Comparison of ENCODE assay signal across 14 mouse cellular contexts in the genomic region with DNA sequence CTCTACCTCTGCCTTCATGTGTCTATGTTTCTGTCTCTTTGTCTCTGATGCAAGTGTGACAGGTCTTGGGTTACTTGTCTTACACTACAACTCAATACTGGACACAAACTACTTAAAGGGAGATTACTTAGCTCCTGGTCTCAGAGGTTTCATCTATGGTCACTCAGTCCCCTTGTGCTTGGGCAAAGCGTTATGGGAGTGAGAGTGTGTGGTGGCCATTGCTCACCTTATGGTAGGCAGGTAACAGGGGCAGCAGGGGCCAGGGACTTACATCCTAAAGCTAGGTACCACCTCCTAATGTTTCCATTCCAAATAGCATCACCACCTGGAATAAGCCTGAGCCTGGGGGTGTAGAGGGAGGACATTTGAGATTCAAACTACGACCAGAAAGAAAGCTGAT. TPM values are rescaled to one million over a fixed set of nuclear protein-coding genes. Genes with fewer than 3 reads are reported as not detected.
DNase-seq lines count a peak whose midpoint lies in the region; ATAC-seq and TF ChIP-seq lines count a peak whose summit lies in the region.
"Had no signal": no experiment of that assay in that cellular context is flagged by ENCODE, and none has a peak within 500 bp of the region (broad histone marks: within the 10 kb centered on the region; RNA-seq: fewer than 3 reads in every experiment).

No protein-coding gene starts in this region.

- no peak for ATAC-seq in kidney, embryonic 16.5 days (ENCODE audit: low FRiP score, low TSS enrichment)
- ATAC-seq in limb, embryonic 15.5 days (ENCODE audit: insufficient number of reproducible peaks, low FRiP score, low TSS enrichment, low read depth), result 0 out of 2 replicates have a peak, but pooled peaks have one; percentile 1
- ATAC-seq in forebrain, embryonic 11.5 days (replicated peaks; ENCODE audit: low FRiP score), result no peak

- no peak overlapping the region for H3K4me3 ChIP-seq in heart, adult 2 months
- H3K4me3 ChIP-seq in kidney, embryonic 16.5 days (ENCODE audit: low read length), result no peak overlapping the region
- H3K4me3 ChIP-seq in brown adipose tissue, adult 24 weeks (ENCODE audit: insufficient read depth, low read depth, low read length), result no peak overlapping the region
- no peak overlapping the region for H3K4me3 ChIP-seq in limb, embryonic 15.5 days
- H3K4me3 ChIP-seq in forebrain, embryonic 11.5 days (ENCODE audit: low read depth, low read length), result no peak overlapping the region
- H3K4me3 ChIP-seq: hindbrain, embryonic 13.5 days had no signal

- no peak overlapping the region for H3K4me2 ChIP-seq in kidney, embryonic 16.5 days (replicated peaks; ENCODE audit: low read depth, low read length)
- H3K4me2 ChIP-seq in limb, embryonic 15.5 days, result no peak overlapping the region
- H3K4me2 ChIP-seq in forebrain, embryonic 11.5 days (ENCODE audit: low read depth, low read length, severe bottlenecking), result no peak overlapping the region
- H3K4me2 ChIP-seq: hindbrain, embryonic 13.5 days had no signal

- TF ChIP-seq POLR2A in heart, adult 2 months (IDR thresholded peaks at IDR 0.05; ENCODE audit: insufficient read depth, low read depth, low read length), result no peak

- TF ChIP-seq EP300 in heart, adult 2 months (IDR thresholded peaks at IDR 0.05; ENCODE audit: insufficient read depth, low read depth, low read length), result no peak

- TF ChIP-seq CTCF in heart, adult 2 months (IDR thresholded peaks at IDR 0.05), result no peak

- no peak overlapping the region for H3K9ac ChIP-seq in heart, adult 2 months (ENCODE audit: low read depth, low read length)
- no peak overlapping the region for H3K9ac ChIP-seq in kidney, embryonic 16.5 days (replicated peaks; ENCODE audit: low read length)
- no peak overlapping the region for H3K9ac ChIP-seq in limb, embryonic 15.5 days
- H3K9ac ChIP-seq in forebrain, embryonic 11.5 days (ENCODE audit: low read length), result no peak overlapping the region
- H3K9ac ChIP-seq: hindbrain, embryonic 13.5 days had no signal

- H3K9me3 ChIP-seq in kidney, embryonic 16.5 days (ENCODE audit: low read length), result no peaks in the 10 kb centered on the region
- no peaks in the 10 kb centered on the region for H3K9me3 ChIP-seq in limb, embryonic 15.5 days
- no peaks in the 10 kb centered on the region for H3K9me3 ChIP-seq in forebrain, embryonic 11.5 days (ENCODE audit: control insufficient read depth, low read length)
- H3K9me3 ChIP-seq: hindbrain, embryonic 13.5 days had no signal

- no peaks in the 10 kb centered on the region for H3K79me2 ChIP-seq in heart, adult 2 months (replicated peaks; ENCODE audit: control insufficient read depth, insufficient read depth, low read length)

- H3K4me1 ChIP-seq in heart, adult 2 months (ENCODE audit: control insufficient read depth, insufficient read depth, low read length), result peaks cover 19% of the 10 kb centered on the region
- peaks cover 23% of the 10 kb centered on the region for H3K4me1 ChIP-seq in kidney, embryonic 16.5 days (ENCODE audit: insufficient read depth, low read length)
- peaks cover 17% of the 10 kb centered on the region for H3K4me1 ChIP-seq in brown adipose tissue, adult 24 weeks (ENCODE audit: control insufficient read depth, insufficient read depth, insufficient read length, low read length)
- H3K4me1 ChIP-seq in limb, embryonic 15.5 days, result peaks cover 33% of the 10 kb centered on the region
- no peaks in the 10 kb centered on the region for H3K4me1 ChIP-seq in forebrain, embryonic 11.5 days (replicated peaks; ENCODE audit: control insufficient read depth, insufficient read depth, low read length)

- no peaks in the 10 kb centered on the region for H3K36me3 ChIP-seq in heart, adult 2 months (ENCODE audit: control insufficient read depth, insufficient read depth, low read length)
- no peaks in the 10 kb centered on the region for H3K36me3 ChIP-seq in kidney, embryonic 16.5 days (ENCODE audit: insufficient read depth, low read length)
- no peaks in the 10 kb centered on the region for H3K36me3 ChIP-seq in limb, embryonic 15.5 days
- H3K36me3 ChIP-seq in forebrain, embryonic 11.5 days (ENCODE audit: control insufficient read depth, insufficient read depth, low read length), result no peaks in the 10 kb centered on the region
- H3K36me3 ChIP-seq: G1E; hindbrain, embryonic 13.5 days had no signal

- no peak for DNase-seq in heart, adult 2 months
- DNase-seq in heart, adult 9 months (ENCODE audit: low spot score in 2 of 2), result no peak
- no peak for DNase-seq in kidney, adult 11 months
- no peak for DNase-seq in cerebellum, postnatal 14 days
- DNase-seq in forebrain, embryonic 11.5 days (ENCODE audit: low spot score), result no peak
- DNase-seq: B cell, adult 2 months; cerebellum, adult 11-12 months; embryo, embryonic 11 days had no signal

- intact Hi-C loops in heart, adult 2 months (cut with DNase I), result no loop called here

- no peaks in the 10 kb centered on the region for H3K27me3 ChIP-seq in heart, adult 2 months (ENCODE audit: control insufficient read depth, insufficient read depth, low read length)
- no peaks in the 10 kb centered on the region for H3K27me3 ChIP-seq in kidney, embryonic 16.5 days (ENCODE audit: insufficient read depth, low read length)
- no peaks in the 10 kb centered on the region for H3K27me3 ChIP-seq in limb, embryonic 15.5 days
- no peaks in the 10 kb centered on the region for H3K27me3 ChIP-seq in forebrain, embryonic 11.5 days (ENCODE audit: control insufficient read depth, insufficient read depth, low read length)
- H3K27me3 ChIP-seq: hindbrain, embryonic 13.5 days had no signal

- 71% methylated on average over 2 of the region's 2 CpGs for WGBS in heart, adult 2 months
- WGBS in kidney, embryonic 16.5 days, result 75% methylated on average over 2 of the region's 2 CpGs
- WGBS in limb, embryonic 15.5 days, result 62% methylated on average over 2 of the region's 2 CpGs
- 67% methylated on average over 2 of the region's 2 CpGs for WGBS in forebrain, embryonic 11.5 days

- H3K27ac ChIP-seq in heart, adult 2 months, result peak overlapping the region; percentile 15; the same call in 1 of the 2 replicates
- peak overlapping the region; percentile 82 for H3K27ac ChIP-seq in kidney, embryonic 16.5 days (ENCODE audit: low read length)
- H3K27ac ChIP-seq in brown adipose tissue, adult 24 weeks (replicated peaks; ENCODE audit: low read depth, low read length), result peak overlapping the region; percentile 23
- H3K27ac ChIP-seq in limb, embryonic 15.5 days, result peak overlapping the region; percentile 84
- no peak overlapping the region for H3K27ac ChIP-seq in forebrain, embryonic 11.5 days (ENCODE audit: low read depth, low read length)
- H3K27ac ChIP-seq: hindbrain, embryonic 13.5 days had no signal

RNA-seq across cellular contexts. Expression of a gene that starts 39.8 kb away (rescaled TPM):
- total RNA-seq in heart, adult 2 months (2021), result 1 to 10 TPM; 9.3 to 9.8 TPM
- polyA plus RNA-seq in heart, adult 2 months (2012; rRNA removed), result 12.9 and 13.1 TPM in 2 replicates
- polyA plus RNA-seq in kidney, embryonic 16.5 days (2015; fragmentation: Nextera tagmentation; extraction: Ambion mirVana), result 255 and 257 TPM in 2 replicates
- polyA plus RNA-seq in brown adipose tissue, adult 24 weeks (2012; ENCODE audit: insufficient read depth, insufficient read length, missing spikeins), result 8.5 and 11.3 TPM in 2 replicates
- polyA plus RNA-seq in limb, embryonic 15.5 days (2015; fragmentation: Nextera tagmentation; extraction: Ambion mirVana), result 93.5 and 100.0 TPM in 2 replicates
- 79.0 and 86.7 TPM in 2 replicates for polyA plus RNA-seq in forebrain, embryonic 11.5 days (2014; fragmentation: Nextera tagmentation; extraction: Ambion mirVana)
- total RNA-seq: megakaryocyte progenitor cell, adult 5-6 weeks had no signal

RNA-seq across cellular contexts. Expression of a gene that starts 52.9 kb away (rescaled TPM):
- total RNA-seq in heart, adult 2 months (2021), result 10 to 100 TPM; 39.6 to 44.0 TPM
- 55.5 and 58.5 TPM in 2 replicates for polyA plus RNA-seq in heart, adult 2 months (2012; rRNA removed)
- polyA plus RNA-seq in kidney, embryonic 16.5 days (2015; fragmentation: Nextera tagmentation; extraction: Ambion mirVana), result 148 and 149 TPM in 2 replicates
- polyA plus RNA-seq in brown adipose tissue, adult 24 weeks (2012; ENCODE audit: insufficient read depth, insufficient read length, missing spikeins), result 24.0 and 31.2 TPM in 2 replicates
- polyA plus RNA-seq in limb, embryonic 15.5 days (2015; fragmentation: Nextera tagmentation; extraction: Ambion mirVana), result 187 and 210 TPM in 2 replicates
- 67.0 and 78.0 TPM in 2 replicates for polyA plus RNA-seq in forebrain, embryonic 11.5 days (2014; fragmentation: Nextera tagmentation; extraction: Ambion mirVana)
